Mouse (Mus musculus) cerebellum, adult 18-20 months (tissue): ENCODE results near the gene Bmpr1a.
"Not testable (repeated sequence)": the region's sequence is repeated elsewhere in the genome, so short reads cannot be mapped to it uniquely, and the experiment has no call there.

ENCODE experiments used
- DNase-seq, 2 experiments: peaks; one replicate each; pipeline ENCODE4 v3.0.0; 2021

The Bmpr1a gene

DNA sequence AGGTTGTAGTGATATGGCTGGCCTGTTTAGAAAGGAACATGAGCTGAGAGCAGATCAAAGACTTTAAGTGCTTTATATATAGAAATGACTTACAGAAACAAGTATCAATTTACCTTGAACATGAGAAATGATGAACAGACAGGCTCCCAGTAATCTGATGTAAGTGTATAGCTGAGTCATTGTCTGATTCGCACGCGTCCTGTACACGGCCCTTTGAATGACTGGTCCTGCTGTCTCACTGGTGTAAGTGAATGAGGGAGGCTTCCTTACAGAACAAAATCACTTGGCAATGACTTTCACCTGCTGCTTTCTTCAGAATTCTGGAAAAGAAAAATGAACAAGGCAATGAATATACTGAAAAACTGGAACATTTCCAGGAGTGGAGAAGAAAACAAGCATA, 55.5 kb downstream of the Bmpr1a start:
- DNase-seq = no peak

DNA sequence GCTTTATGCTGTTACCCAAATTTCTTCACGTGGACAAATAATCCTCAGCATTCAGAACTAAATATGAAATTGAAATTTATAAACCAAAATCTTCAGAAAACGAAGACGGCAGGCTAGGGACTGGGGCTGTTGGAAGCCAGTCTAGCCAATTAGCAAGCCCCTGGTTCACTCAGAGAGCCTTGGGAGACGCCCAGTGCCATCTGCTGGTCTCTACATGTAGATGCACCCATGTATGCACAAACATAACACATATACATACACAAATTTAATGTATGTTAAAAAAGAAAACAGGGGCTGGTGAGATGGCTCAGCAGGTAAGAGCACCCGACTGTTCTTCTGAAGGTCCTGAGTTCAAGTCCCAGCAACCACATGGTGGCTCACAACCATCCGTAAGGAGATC, 56.5 kb downstream of the Bmpr1a start:
- DNase-seq = no peak

- DNase-seq = no peak
These were observed 57.8 kb downstream of the Bmpr1a start for GRCm38 (mm10) chr14:34445348-34445747.

- DNase-seq = no peak
These were observed 58.2 kb downstream of the Bmpr1a start for GRCm38 (mm10) chr14:34444924-34445323.

DNA sequence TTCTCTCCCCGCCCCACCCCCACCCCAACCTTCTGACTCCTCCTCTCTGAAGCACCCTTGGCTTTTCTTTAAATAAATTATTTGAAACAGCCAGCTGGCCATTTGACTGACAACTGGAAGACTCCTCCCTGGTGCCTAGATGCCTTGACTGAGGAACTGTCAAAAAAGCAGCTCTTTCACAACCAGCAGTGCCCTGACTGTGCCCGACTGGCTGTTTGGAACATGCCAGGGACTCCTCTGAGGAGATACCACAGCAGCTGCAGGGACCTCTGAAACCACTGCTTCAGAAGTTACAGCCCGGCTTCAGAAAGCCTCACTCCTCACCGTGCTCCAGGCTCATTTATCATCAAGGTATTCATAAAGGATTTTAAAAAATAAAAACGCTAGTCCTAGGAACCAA, 58.8 kb downstream of the Bmpr1a start:
- DNase-seq = no peak

DNA sequence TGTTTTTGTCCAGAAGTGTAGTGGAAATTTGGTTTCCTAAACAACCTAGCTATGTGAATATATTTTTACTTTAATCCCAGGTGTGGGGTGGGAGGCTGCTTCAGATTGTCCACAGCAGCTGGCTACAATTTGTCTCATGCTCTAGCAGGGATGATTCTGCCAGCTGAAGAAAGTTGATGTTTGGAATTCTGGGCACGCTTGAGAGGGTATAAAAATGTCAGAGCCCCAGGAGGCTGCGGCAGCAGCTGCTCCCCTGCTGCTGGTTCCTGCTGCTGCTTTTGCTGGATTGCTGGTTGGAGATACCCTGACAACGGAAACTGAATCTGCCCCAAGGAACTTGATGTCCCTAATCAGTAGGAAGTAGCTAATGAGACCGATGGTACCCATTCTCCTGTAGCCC, 60.6 kb downstream of the Bmpr1a start:
- DNase-seq = no peak

DNA sequence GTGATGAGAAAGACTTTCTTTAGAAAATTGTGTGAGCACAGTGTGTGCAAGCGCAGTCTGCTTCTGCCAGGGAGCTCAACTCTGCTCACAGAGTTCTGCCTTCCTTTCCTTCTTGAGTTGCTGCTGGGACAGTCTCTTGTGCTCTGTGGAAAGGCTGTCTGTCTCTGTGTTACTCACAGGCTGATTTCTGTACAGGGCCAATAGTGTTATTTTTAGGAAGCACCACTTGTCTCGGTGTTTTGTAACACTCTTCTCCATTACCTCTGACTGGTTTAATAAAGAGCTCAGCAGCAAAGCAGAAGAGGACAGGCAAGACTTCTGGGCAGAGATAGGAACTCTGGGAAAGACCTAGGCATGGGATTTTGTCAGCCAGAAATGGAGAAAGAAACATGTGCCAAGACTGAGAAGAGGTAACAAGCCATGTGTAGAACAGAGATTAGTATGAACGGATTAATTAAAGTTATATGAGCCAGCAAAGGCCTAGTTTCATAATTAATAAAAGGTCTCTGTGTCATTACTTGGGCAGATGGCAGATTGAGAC, 62.5 kb downstream of the Bmpr1a start:
- no peak for DNase-seq

- DNase-seq = no peak
These were observed 74.1 kb downstream of the Bmpr1a start for GRCm38 (mm10) chr14:34429069-34429468.

- DNase-seq = no peak
These were observed 74.9 kb downstream of the Bmpr1a start for GRCm38 (mm10) chr14:34428274-34428673.

- no peak for DNase-seq
These were observed 82.1 kb downstream of the Bmpr1a start for GRCm38 (mm10) chr14:34421078-34421477.

GRCm38 (mm10) chr14:34417501-34417900, 85.6 kb downstream of the Bmpr1a start:
- DNase-seq = no peak

DNA sequence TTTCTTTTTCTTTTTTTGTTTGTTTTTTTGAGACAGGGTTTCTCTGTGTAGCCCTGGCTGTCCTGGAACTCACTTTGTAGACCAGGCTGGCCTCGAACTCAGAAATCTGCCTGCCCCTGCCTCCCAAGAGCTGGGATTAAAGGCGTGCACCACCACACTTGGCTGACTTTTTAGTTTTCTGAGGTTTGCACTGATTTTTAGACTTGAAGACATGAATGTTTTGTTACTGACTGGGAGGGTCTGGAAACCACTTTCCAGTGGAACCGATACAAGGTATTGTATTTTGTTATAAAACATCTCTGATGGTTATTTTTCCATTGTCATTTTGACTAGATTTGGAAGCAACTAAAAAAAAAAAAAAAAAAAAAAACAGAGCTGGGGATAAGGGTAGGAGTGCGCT, 86.2 kb downstream of the Bmpr1a start:
- DNase-seq = not testable (repeated sequence)

DNA sequence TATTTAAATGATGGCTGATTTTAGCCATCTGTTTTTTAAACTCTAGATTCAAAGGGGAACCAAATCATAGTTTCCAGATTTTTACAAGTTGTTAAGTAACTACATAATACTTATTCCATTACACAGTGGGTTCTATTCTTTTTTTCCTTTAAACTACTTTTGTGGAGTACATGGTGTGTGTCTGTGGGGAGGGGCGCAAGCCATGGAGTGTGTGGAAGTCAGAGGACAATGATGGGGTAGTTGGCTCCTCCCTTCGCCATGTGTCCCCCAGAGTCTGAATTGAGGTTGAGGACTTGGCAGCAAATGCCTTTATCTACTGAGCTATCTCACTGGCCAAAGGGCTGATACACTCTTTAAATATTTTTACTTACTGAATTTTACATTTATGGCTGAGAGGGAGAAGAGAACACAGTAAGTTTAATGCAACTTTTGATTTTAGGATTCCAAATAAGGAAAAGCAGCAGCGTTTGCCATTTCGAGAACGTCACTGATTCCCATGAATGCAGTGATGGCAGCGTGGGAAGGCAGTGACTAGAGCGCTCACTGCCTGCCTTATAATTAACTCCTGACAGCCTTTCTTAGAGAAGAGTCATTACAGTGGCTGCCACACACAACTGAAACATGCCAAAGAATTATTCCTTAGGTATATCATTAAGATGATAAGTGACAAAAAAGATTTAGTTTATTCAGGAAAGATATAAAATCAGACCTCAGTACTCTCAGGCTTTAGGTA, 90.8 kb downstream of the Bmpr1a start:
- DNase-seq = no peak

DNA sequence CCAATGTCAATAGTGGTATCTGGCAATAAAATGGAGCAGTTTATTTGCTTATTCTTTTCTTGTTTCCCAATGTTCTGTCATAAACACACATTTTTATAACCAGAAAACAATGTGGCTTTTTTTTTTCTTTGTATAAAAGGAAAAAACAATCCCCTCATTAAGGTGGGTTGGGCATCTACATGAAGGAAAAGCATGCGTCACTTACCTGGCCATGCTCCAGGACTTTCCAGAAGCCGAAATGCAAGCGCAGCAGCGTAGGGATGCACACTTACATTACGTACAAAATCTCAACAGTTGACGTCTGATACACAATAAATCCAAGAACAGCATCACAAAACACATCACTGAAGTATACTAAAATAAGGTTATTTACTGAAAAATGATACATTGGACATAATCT, 92.4 kb downstream of the Bmpr1a start:
- no peak for DNase-seq

DNA sequence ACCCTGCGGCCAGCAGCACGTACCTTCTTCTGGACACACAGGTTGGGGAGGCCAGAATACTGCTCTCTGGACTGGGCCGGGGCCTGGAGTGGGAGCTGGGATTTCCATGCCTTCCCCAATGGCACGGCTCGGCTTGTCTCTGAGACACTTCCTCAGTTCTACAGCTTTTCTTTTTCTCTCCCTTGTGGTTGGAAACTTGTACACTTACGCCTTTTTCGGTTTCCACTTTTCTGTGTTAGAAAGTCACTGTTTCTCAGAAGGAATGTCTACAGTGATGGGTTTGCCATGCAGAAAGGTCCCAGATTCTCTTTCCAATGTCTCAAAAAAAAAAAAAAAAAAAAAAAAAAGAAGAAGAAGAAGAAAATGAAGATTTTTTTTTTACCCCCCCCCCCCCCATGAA, 99.7 kb downstream of the Bmpr1a start:
- DNase-seq = no peak

- DNase-seq = no peak
These were observed 100.3 kb downstream of the Bmpr1a start for GRCm38 (mm10) chr14:34402871-34403270.

GRCm38 (mm10) chr14:34401135-34401534, 102.0 kb downstream of the Bmpr1a start:
- DNase-seq = peak; percentile 67 to 77

- no peak for DNase-seq
These were observed 103.1 kb downstream of the Bmpr1a start for GRCm38 (mm10) chr14:34400021-34400420.

GRCm38 (mm10) chr14:34399301-34399700, 103.8 kb downstream of the Bmpr1a start:
- no peak for DNase-seq

DNA sequence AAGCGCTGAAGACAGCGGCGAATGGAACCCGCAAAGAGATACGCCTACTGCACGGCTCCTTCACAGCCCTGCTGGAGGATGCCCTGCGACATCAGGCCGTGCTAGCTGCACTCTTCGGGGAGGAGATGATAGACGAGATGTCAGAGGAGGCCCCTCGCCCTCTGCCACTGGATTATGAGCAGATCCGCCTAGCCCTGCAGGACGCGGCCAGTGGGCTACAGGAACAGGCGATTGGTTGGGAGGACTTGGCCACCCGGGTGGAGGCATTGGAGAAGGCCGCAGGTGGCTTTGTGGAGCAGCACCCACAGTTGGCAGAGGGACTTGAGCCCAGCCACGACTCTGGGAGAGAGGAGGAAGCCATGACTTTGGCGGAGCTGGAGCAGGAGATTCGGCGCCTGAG, 104.2 kb downstream of the Bmpr1a start:
- DNase-seq = no peak

DNA sequence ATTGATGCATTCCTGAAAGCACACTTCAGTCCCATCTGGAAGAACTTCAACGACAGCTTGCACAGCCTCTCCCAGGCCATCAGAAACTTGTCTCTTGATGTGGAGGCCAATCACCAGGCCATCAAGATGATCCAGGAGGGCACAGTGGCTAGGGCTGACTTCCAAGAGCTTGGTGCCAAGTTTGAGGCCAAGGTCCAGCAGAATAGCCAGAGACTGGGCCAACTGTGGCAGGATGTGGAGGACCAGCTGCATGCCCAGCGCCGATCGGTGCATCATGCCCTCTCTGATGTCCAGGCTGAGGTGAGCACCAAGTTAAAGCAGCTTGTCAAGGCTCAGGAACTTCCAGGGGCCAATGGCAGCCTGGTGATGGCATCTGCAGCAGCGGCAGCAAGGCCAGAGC, 105.3 kb downstream of the Bmpr1a start:
- DNase-seq = no peak

- DNase-seq = no peak
These were observed 109.8 kb downstream of the Bmpr1a start for GRCm38 (mm10) chr14:34393295-34393694.

GRCm38 (mm10) chr14:34382921-34383704, 120.0 kb downstream of the Bmpr1a start:
- no peak for DNase-seq
